Mouse (Mus musculus) intestine, postnatal 0 days (tissue): ENCODE measurements around the gene Efcab9. TPM values are rescaled to one million over a fixed set of nuclear protein-coding genes. Genes with fewer than 3 reads are reported as not detected.

Experiments used
- ATAC-seq: fragments of 200-750 bp; cut with Nextera tagmentation; 2 replicates; pipeline ENCODE4 v1.8.0; 2017; ENCODE audit warnings: mild to moderate bottlenecking, moderate TSS enrichment, moderate library complexity
- H3K27ac ChIP-seq: fragments of 300-500 bp; sonication (generic); 2 replicates; pipeline ENCODE4 v1.5.1; 2014; ENCODE audit warnings: mild to moderate bottlenecking, low read depth, low read length, moderate library complexity
- H3K27me3 ChIP-seq: fragments of 300-500 bp; sonication (generic); replicated peaks from 2 replicates; pipeline ENCODE4 v1.6.1; 2014; ENCODE audit warnings: low read length, mixed read lengths; ENCODE audit not compliant: control insufficient read depth, insufficient read depth
- H3K36me3 ChIP-seq: fragments of 300-500 bp; sonication (generic); 2 replicates; pipeline ENCODE4 v1.6.1; 2014; ENCODE audit warnings: mild to moderate bottlenecking, moderate library complexity; ENCODE audit not compliant: control insufficient read depth, insufficient read depth
- H3K4me1 ChIP-seq: fragments of 300-500 bp; sonication (generic); replicated peaks from 2 replicates; pipeline ENCODE4 v1.6.1; 2014; ENCODE audit warnings: antibody characterized with exemption, low read length, mixed read lengths; ENCODE audit not compliant: control insufficient read depth, insufficient read depth
- H3K4me2 ChIP-seq: fragments of 300-500 bp; sonication (generic); replicated peaks from 2 replicates; pipeline ENCODE4 v1.6.1; 2014; ENCODE audit warnings: low read depth, mild to moderate bottlenecking, moderate library complexity
- H3K4me3 ChIP-seq: fragments of 300-500 bp; sonication (generic); 2 replicates; pipeline ENCODE4 v1.5.1; 2014; ENCODE audit warnings: low read depth, low read length
- H3K9ac ChIP-seq: fragments of 300-500 bp; sonication (generic); 2 replicates; pipeline ENCODE4 v1.6.1; 2014; ENCODE audit warnings: mild to moderate bottlenecking, low read depth, low read length
- H3K9me3 ChIP-seq: fragments of 300-500 bp; sonication (generic); 2 replicates; pipeline ENCODE4 v1.6.1; 2016; ENCODE audit warnings: mixed run types; ENCODE audit not compliant: control insufficient read depth
- CTCF ChIP-seq: sonication (generic); IDR thresholded peaks from 2 replicates; pipeline ENCODE4 v1.5.1; 2016; ENCODE audit warnings: low read depth, mild to moderate bottlenecking, control low read depth, antibody characterized with exemption, moderate library complexity
- WGBS: fragments of 180-500 bp; shearing (Covaris S2); extraction: QIAGEN DNeasy Blood & Tissue Kit; methylation state at CpG from one replicate; pipeline ENCODE4 v1.1.7; 2014; 5-methylcytosine and 5-hydroxymethylcytosine counted together
- polyA plus RNA-seq: library from polyadenylated mRNA; unstranded; fragments of >200 nt; fragmentation: Nextera tagmentation; extraction: Ambion mirVana; gene quantifications from 2 replicates; pipeline ENCODE4 v1.2.1, GENCODE M21; 2015

Efcab9 gene
- polyA plus RNA-seq, 1 experiment from 2014 or later, result 0.21 TPM

DNA sequence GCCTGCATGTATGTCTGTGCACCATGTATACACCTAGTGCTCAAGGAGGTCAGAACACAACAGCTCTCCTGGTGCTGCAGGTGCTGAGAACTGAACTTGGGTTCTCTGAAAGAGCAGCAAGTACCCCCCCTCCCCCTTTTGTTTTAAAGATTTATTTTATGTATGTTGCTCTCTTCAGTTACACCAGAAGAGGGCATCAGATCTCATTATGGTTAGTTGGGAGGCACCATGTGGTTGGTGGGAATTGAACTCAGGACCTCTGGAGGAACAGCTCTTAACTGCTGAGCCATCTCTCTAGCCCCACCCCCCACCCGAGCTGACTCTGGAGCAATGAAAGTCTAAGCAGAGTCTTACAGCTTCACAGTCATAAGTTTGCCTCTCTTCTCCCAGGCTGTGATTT, 21.0 kb downstream of the Efcab9 start:
- Histone ChIP-seq H3K9ac (no peak overlapping the region), H3K36me3 (no peaks in the 10 kb centered on the region), H3K4me3 (no peak overlapping the region), H3K9me3 (no peaks in the 10 kb centered on the region), H3K4me1 (no peaks in the 10 kb centered on the region), H3K27ac (no peak overlapping the region), H3K4me2 (no peak overlapping the region), H3K27me3 (no peaks in the 10 kb centered on the region)
- WGBS, result 72% methylated on average over 1 of the region's 1 CpGs
- peak; percentile 31; the same call in 1 of the 2 replicates for TF ChIP-seq CTCF
- ATAC-seq, result no peak

DNA sequence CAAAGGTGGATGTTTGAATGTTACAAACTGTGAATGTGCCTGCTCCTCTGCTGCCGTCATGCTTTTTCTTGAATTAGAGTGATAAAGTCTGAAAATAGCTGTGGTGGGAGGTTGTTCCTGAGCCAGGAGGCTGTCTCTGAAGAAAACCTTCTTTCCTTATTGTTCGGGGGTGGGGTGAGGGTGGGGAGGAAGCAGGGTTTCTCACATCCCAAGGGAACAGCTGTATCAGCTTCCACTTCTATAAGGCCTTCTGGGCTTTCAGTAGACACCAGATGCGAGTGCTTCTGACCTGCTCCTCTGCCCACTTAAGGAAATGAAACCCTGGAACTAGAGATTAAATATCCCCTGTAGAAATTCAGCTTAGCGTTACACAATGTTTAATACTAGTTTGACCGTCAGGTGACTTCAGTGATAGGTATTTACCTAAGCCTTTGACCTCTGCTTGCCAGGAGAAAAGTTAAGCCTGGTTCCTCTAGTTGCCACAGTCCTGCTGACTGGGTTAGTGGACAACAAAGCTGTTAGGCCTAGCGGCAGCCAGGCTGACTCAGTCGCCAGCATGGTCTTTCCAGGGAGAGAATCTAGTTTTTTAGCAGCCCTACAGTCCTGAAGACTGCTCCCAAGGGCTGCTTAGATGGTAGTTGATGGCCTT, 26.7 kb downstream of the Efcab9 start:
- TF ChIP-seq CTCF, result no peak
- H3K36me3 ChIP-seq, result no peaks in the 10 kb centered on the region
- WGBS, result 53% methylated on average over 7 of the region's 7 CpGs
- no peak overlapping the region for H3K4me2 ChIP-seq
- H3K27me3 ChIP-seq, result no peaks in the 10 kb centered on the region
- H3K4me1 ChIP-seq, result no peaks in the 10 kb centered on the region
- no peak for ATAC-seq
- H3K9me3 ChIP-seq, result no peaks in the 10 kb centered on the region
- H3K9ac ChIP-seq, result no peak overlapping the region
- H3K4me3 ChIP-seq, result no peak overlapping the region
- no peak overlapping the region for H3K27ac ChIP-seq

GRCm38 (mm10) chr11:32503711-32504110, 28.2 kb downstream of the Efcab9 start:
- 98% methylated on average over 2 of the region's 2 CpGs for WGBS
- no peak for ATAC-seq
- Histone ChIP-seq H3K9me3 (no peaks in the 10 kb centered on the region), H3K4me1 (no peaks in the 10 kb centered on the region), H3K27ac (no peak overlapping the region), H3K36me3 (no peaks in the 10 kb centered on the region), H3K27me3 (no peaks in the 10 kb centered on the region), H3K4me2 (no peak overlapping the region), H3K9ac (no peak overlapping the region), H3K4me3 (no peak overlapping the region)
- TF ChIP-seq CTCF, result no peak

- Histone ChIP-seq H3K27ac (no peak overlapping the region), H3K4me3 (no peak overlapping the region), H3K36me3 (no peaks in the 10 kb centered on the region), H3K9ac (no peak overlapping the region), H3K27me3 (no peaks in the 10 kb centered on the region), H3K4me2 (no peak overlapping the region), H3K4me1 (no peaks in the 10 kb centered on the region), H3K9me3 (no peaks in the 10 kb centered on the region)
- peak; percentile 41; the same call in 1 of the 2 replicates for TF ChIP-seq CTCF
- no peak for ATAC-seq
- WGBS, result 92% methylated on average over 4 of the region's 4 CpGs
These were observed 31.9 kb downstream of the Efcab9 start for GRCm38 (mm10) chr11:32499931-32500330.

- 88% methylated on average over 7 of the region's 7 CpGs for WGBS
- Histone ChIP-seq H3K9ac (no peak overlapping the region), H3K9me3 (no peaks in the 10 kb centered on the region), H3K36me3 (no peaks in the 10 kb centered on the region), H3K4me2 (no peak overlapping the region), H3K4me3 (no peak overlapping the region), H3K27ac (no peak overlapping the region), H3K4me1 (no peaks in the 10 kb centered on the region), H3K27me3 (no peaks in the 10 kb centered on the region)
- ATAC-seq, result no peak
- TF ChIP-seq CTCF, result no peak
These were observed 32.9 kb downstream of the Efcab9 start for GRCm38 (mm10) chr11:32498757-32499535.

GRCm38 (mm10) chr11:32495283-32495682, 36.6 kb downstream of the Efcab9 start:
- Histone ChIP-seq H3K4me1 (no peaks in the 10 kb centered on the region), H3K36me3 (no peaks in the 10 kb centered on the region), H3K27ac (no peak overlapping the region), H3K9ac (no peak overlapping the region), H3K9me3 (no peaks in the 10 kb centered on the region), H3K4me3 (no peak overlapping the region), H3K27me3 (no peaks in the 10 kb centered on the region), H3K4me2 (no peak overlapping the region)
- TF ChIP-seq CTCF, result no peak
- ATAC-seq, result no peak
- 72% methylated on average over 2 of the region's 2 CpGs for WGBS
